Mouse (Mus musculus) layer of hippocampus, adult 9-11 months (tissue): ENCODE data around the gene Gpr161.
"Not testable (repeated sequence)": the region's sequence is repeated elsewhere in the genome, so short reads cannot be mapped to it uniquely, and the experiment has no call there.

Experiments
- DNase-seq: peaks from one replicate; pipeline ENCODE4 v3.0.0; 2022

Gene Gpr161

GRCm38 (mm10) chr1:165320141-165320934, 24.7 kb downstream of the Gpr161 start:
- DNase-seq = peak; percentile 73

DNA sequence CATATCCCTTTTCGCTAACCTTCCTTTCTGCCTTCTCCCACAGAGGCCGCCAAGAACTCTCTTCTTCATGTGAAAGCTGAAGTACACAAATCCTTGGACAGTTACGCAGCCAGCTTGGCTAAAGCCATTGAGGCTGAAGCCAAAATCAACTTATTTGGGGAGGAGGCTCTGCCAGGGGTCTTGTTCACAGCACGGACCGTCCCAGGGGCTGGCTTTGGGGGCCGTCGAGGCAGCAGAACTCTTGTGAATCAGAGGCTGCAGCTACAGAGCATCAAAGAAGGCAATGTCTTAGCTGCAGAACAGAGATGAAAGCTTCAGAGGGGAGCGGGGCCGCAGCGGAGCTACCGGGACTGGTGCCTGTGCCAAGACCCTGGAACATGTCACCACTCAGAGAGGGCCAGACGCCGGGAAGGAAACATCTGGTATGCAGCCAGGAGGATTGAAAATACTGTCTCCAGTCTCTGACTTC, 25.8 kb downstream of the Gpr161 start:
- no peak for DNase-seq

GRCm38 (mm10) chr1:165321891-165322290, 26.3 kb downstream of the Gpr161 start:
- no peak for DNase-seq

DNA sequence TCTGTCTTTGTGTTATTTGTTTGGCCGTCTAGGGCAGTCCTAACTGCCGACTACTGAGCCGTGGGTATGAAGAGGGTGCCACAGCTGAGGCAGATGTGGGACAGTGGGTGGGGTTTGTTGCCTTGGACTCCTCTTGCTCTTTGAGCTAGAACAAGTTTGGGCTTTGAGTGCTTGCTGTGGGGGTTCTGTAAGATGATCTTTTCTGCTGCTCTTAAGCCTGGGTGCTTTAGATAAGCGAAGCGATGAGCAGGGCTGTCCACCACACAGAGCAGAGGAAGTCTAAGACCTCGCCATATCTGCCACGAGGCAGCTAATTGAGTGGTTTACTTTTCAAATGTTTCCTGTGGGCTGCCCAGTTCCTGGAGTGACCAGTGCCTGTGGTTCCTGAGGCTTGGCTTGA, 27.3 kb downstream of the Gpr161 start:
- DNase-seq = no peak

DNA sequence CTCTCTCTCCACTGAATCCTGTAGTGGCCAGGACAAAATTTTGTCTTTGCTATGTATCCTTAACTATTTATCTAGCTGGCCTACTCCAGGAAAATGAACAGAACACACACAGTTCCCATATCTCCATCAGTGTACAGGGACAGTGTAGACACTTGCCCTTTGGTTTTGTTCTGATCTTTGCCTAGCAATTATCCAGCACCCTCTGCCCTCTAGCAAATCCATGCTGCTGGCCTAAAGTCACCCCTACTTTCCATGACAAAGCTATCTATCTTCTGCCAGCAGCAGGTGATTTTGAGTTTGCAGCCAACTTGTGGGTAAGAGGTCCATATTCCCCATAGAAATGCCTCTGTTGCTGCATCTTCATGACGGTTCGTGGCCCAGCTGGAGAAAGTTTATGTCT, 31.8 kb downstream of the Gpr161 start:
- no peak for DNase-seq

DNA sequence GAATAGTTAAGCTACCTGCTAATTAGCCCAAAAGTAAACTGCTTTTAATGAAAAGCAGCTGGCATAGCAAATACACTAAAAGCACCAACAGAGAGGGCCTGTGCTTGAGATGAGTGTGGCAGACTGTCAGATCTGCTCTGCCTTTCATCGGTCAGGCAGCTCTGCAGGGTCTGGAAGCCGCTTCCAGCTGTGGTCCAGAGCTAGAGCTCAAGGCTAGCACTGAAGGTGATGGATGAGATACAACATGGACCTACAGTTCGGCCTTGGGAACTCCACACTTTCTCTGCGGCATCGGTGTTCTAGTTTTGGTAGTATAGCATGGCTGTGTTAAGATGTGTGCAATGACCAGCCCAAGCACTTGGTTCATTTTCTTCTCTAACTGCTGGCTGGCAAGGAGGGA, 32.2 kb downstream of the Gpr161 start:
- DNase-seq = no peak

DNA sequence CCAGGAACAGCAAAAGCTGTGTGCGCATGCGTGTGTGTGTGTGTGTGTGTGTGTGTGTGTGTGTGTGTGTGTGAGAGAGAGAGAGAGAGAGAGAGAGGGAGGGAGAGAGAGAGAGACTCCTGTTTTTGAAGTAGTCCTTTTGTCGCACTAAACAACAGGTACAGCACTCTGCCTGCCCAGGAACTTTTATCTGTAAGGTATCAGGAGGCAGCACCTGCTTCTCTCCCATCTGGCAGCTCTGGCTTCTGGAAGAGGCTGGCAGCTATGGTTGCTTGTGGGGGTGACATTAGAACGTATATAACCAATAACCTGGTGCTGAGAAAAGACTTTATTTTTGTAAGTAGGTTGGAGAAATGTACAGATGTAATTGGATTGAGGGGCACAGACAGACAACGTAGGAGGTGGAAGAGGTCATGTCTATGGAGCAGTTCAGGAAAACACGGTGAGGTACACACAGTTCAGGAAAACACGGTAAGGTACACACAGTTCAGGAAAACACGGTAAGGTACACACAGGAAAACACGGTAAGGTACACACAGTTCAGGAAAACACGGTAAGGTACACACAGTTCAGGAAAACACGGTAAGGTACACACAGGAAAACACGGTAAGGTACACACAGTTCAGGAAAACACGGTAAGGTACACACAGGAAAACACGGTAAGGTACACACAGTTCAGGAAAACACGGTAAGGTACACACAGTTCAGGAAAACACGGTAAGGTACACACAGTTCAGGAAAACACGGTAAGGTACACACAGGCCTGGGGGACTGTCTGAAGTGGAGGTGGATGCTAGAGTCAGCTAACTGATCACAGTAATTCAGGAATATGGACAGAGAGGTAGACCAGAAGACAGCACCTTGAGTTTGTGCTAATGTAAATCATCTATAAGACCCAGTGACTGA, 33.0 kb downstream of the Gpr161 start:
- not testable (repeated sequence) for DNase-seq

GRCm38 (mm10) chr1:165330859-165331258, 35.3 kb downstream of the Gpr161 start:
- DNase-seq = no peak

- no peak for DNase-seq
These were observed 37.2 kb downstream of the Gpr161 start for GRCm38 (mm10) chr1:165332797-165333196.

- peak; percentile 61 for DNase-seq
These were observed 46.5 kb downstream of the Gpr161 start for GRCm38 (mm10) chr1:165342126-165342525.

GRCm38 (mm10) chr1:165344453-165344852, 48.9 kb downstream of the Gpr161 start:
- DNase-seq = no peak

DNA sequence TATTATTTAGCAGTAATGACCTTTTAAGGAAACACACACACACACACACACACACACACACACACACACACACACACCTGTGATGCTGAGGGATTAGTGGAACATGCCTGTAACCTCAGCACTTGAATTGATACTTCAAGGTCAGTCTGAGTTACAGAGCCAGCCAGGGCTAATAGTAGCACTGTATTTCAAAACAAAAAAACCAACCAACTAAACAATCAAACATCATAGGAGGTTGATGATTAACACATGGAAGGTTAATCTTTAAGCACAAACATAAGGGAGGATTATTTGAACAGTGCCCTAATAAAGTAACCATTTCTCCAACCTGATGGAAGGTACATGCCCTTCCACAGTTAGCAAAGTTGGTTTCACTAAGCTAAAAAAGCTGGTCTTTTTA, 53.0 kb downstream of the Gpr161 start:
- DNase-seq = no peak

- no peak for DNase-seq
These were observed 60.8 kb downstream of the Gpr161 start for GRCm38 (mm10) chr1:165356347-165356746.

- no peak for DNase-seq
These were observed 67.7 kb downstream of the Gpr161 start for GRCm38 (mm10) chr1:165363271-165363670.

DNA sequence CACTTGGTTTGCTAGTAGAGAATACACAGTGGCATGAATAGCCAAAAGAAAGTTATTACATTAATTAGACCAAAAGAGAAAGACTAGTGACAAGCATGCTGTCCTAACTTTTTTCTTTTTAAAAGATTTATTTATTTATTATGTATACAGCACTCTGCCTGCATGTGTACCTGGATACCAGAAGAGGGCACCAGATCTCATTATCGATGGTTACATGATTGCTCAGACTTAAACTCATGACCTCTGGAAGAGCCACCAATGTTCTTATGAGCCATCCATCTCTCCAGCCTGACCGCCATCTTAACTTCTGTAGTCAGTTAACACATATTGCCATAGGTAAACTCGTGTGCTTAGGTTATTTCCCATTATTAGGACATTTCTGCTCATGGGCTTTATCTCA, 69.5 kb downstream of the Gpr161 start:
- DNase-seq = no peak

GRCm38 (mm10) chr1:165370990-165371389, 75.4 kb downstream of the Gpr161 start:
- no peak for DNase-seq

DNA sequence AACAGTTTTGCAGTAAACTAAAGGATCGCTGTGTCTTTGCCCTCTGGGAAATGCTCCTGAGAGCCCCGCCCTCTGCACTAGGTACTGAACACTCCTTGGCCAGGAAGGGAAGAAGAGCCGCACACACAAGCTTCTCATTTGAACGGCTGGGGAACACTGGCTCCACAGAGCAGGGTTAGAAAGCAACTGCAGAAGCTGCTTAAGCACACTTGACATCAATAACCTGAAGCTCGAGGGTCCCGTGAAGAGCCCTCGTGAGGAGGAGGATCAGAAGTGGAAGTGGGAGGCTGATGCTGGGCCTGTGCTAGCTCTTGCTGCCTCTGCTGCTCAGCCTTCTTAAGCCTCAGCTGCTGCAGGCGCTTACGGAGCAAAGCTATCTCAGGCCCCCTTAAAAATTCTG, 78.2 kb downstream of the Gpr161 start:
- no peak for DNase-seq
